Mouse (Mus musculus) cerebellum, adult 11-12 months (tissue): ENCODE data around the gene Mgll.

Experiments
- DNase-seq: peaks from one replicate; pipeline ENCODE4 v3.0.0; 2022

The Mgll gene

GRCm38 (mm10) chr6:88833340-88834140 lies 109.3 kb downstream of the Mgll start:
- DNase-seq, result no peak

GRCm38 (mm10) chr6:88835047-88835446 lies 110.8 kb downstream of the Mgll start:
- no peak for DNase-seq

- DNase-seq, result no peak
Measured at GRCm38 (mm10) chr6:88836178-88836819, 112.1 kb downstream of the Mgll start.

- peak; percentile 45 for DNase-seq
Measured at GRCm38 (mm10) chr6:88837999-88838398, 113.8 kb downstream of the Mgll start.

- no peak for DNase-seq
Measured at GRCm38 (mm10) chr6:88838613-88839012, 114.4 kb downstream of the Mgll start.

GRCm38 (mm10) chr6:88839135-88839970 lies 115.1 kb downstream of the Mgll start:
- DNase-seq, result peak; percentile 77

- DNase-seq, result peak; percentile 33
Measured at GRCm38 (mm10) chr6:88840211-88840610, 116.0 kb downstream of the Mgll start.

GRCm38 (mm10) chr6:88840791-88841513 lies 116.7 kb downstream of the Mgll start:
- peak; percentile 71 for DNase-seq

GRCm38 (mm10) chr6:88841514-88841780 lies 117.2 kb downstream of the Mgll start:
- DNase-seq, result no peak

GRCm38 (mm10) chr6:88841781-88842689 lies 117.8 kb downstream of the Mgll start, which contains the start of gene Abtb1:
Abtb1 (minus strand) TSS chr6:88841984.
- DNase-seq, result peak; percentile 99

- peak; percentile 83 for DNase-seq
Measured at GRCm38 (mm10) chr6:88842731-88843151, 118.5 kb downstream of the Mgll start.

- DNase-seq, result no peak
Measured at GRCm38 (mm10) chr6:88843241-88843640, 119.0 kb downstream of the Mgll start.

GRCm38 (mm10) chr6:88843781-88844725 lies 119.8 kb downstream of the Mgll start:
- peak; percentile 69 for DNase-seq

- DNase-seq, result peak; percentile 52
Measured at GRCm38 (mm10) chr6:88844901-88845565, 120.8 kb downstream of the Mgll start.

- DNase-seq, result no peak
Measured at GRCm38 (mm10) chr6:88847571-88847970, 123.4 kb downstream of the Mgll start.

- peak; percentile 47 for DNase-seq
Measured at GRCm38 (mm10) chr6:88849270-88849669, 125.1 kb downstream of the Mgll start.

- peak; percentile 54 for DNase-seq
Measured at GRCm38 (mm10) chr6:88850034-88850433, 125.8 kb downstream of the Mgll start.

GRCm38 (mm10) chr6:88854509-88854908 lies 130.3 kb downstream of the Mgll start:
- DNase-seq, result no peak

GRCm38 (mm10) chr6:88855636-88856035 lies 131.4 kb downstream of the Mgll start:
- DNase-seq, result peak; percentile 62

GRCm38 (mm10) chr6:88857249-88857648 lies 133.0 kb downstream of the Mgll start:
- DNase-seq, result peak; percentile 81
